Mouse (Mus musculus): ENCODE measurements around the gene Mtor.

The Mtor gene

GRCm38 (mm10) chr4:148487841-148488240 is 39.4 kb downstream of the Mtor start:
- no peak for DNase-seq (ENCODE audit: low spot score)

DNA sequence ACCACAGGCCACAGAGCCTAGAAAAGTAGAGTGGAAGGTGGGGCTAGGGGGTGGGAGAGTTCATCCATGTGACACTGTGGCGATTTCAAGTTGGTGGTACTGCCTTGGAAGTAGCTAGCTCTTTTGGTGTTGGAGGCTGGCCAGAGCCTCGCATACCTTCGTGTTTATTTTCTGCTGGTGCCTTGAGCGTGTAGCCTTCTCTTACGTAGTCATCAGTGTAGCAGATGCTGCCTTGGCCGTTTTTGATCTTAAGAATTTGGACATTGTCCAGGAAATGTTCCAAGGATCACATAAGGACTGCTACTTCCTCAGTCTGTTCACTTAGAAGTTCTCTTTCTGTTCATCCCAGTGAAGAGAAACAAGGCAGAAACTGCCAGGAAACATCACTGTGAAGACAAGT is 42.1 kb downstream of the Mtor start:
- DNase-seq (ENCODE audit: low spot score): peak; percentile 28

GRCm38 (mm10) chr4:148491448-148491847 is 43.0 kb downstream of the Mtor start:
- no peak for DNase-seq (ENCODE audit: low spot score)

- no peak for DNase-seq (ENCODE audit: low spot score)
These were observed 46.7 kb downstream of the Mtor start for GRCm38 (mm10) chr4:148495160-148495559.

DNA sequence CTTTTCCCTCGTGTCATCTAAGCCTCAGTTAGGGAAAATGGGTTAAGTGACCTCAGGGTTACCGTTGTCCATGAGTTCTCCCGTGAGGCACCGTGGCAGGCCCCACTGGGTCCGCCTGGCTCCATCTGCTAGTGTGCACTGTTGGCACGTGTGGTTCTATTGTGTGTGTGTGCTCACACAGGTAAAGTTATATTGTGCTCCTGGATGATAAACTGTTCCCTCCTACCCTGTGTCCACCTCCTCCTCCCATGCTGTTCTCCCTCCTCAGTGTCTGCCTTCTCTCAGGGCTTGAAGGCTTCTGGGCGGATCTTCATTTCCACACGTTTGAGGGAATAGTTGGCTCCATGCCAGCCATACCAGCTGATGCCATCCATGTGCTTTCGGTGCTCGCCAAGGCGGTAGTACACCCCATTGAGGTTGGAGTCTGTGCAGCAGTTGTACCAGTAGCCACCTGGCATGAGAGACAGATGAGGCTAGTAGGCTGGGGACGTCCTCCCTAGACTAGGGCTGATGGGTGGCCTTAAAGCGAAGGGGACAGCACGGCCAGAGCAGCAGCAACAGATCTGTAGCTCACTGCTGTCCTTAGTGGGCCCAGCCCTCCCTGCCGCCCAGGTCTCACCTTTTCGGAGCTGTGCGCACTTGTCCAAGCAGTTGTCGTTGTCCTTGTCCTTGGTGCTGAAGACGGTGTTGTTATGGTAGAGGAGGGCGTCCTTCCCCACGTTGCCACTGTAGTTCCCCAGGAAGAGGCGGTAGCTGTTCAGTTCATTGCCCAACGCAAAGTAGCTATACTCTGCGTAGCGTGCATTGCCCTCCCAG is 47.7 kb downstream of the Mtor start:
- DNase-seq (ENCODE audit: low spot score): no peak

DNA sequence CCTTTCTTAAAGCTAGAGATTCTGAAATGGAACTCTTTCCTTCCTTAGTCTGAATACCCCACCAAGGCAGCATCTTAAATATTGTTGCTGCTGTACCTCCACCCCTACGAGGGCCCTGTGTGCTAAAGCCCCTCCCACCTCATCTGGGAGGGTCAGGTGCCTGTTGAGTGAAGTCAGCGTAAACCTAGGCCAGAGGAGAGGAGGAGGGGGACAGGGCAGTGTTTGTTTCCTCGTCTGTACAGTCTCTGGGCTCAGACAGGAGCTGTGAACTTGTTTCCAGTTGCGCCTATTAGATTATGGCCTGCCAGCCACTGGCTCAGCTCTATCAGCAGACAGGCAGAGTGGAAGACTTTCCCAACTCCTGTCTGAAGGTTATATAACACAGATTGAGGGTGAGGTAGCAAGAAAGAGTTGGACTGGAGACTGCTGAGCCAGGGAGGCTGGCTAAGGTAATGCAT is 52.0 kb downstream of the Mtor start, which contains the start of gene Angptl7:
Angptl7 (minus strand) TSS at position 51 of the 458 bp plus-strand sequence.
- DNase-seq (ENCODE audit: low spot score): no peak

DNA sequence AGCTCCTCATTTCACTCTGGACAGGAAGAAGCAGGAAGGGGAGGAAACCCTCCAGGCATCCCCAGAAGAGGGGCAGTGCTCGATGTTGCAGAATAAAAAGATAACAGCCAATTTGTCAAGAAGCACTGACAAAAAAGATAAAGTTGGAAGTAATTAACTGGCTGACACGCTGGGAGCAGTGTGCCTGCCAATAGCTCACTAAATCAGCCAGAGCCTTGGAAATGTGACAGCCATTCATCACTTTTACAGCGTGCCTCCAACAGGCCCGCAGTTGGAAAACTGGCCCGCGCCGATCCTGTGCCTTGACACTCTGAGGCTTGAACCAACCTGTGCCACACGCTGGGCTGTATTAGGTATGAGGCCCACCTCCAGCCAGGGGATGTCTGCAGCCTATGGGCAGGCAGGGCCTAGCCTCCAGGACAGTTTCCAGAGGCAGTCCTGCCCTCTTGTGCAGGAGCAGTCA is 56.1 kb downstream of the Mtor start:
- DNase-seq (ENCODE audit: low spot score): peak; percentile 18

DNA sequence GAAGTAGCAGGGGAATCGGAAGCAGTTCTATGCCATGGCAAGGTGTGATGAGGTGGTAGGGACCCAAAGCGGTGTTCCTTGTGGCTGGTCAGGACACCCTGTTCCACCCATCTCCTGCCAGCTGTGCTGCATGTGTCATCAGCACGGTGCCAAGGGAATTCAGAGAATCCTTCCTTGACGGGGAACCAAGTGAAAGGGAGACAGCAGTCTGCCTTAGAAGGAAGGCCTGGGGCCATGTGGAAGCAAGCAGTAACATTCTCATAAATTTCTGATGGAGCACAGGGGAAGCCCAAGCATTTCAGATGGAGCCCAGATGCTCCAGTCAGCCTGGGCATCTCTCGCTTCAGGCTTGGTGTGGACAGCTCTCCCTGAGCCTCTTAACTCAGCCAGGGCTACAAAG is 59.2 kb downstream of the Mtor start:
- no peak for DNase-seq (ENCODE audit: low spot score)

- no peak for DNase-seq (ENCODE audit: low spot score)
These were observed 59.9 kb downstream of the Mtor start for GRCm38 (mm10) chr4:148508084-148508849.

GRCm38 (mm10) chr4:148509450-148510084 is 61.2 kb downstream of the Mtor start:
- DNase-seq (ENCODE audit: low spot score): no peak

- no peak for DNase-seq (ENCODE audit: low spot score)
These were observed 62.3 kb downstream of the Mtor start for GRCm38 (mm10) chr4:148510691-148511090.

GRCm38 (mm10) chr4:148511334-148511733 is 62.9 kb downstream of the Mtor start:
- DNase-seq (ENCODE audit: low spot score): no peak

- DNase-seq (ENCODE audit: low spot score): no peak
These were observed 64.7 kb downstream of the Mtor start for GRCm38 (mm10) chr4:148513021-148513559.

DNA sequence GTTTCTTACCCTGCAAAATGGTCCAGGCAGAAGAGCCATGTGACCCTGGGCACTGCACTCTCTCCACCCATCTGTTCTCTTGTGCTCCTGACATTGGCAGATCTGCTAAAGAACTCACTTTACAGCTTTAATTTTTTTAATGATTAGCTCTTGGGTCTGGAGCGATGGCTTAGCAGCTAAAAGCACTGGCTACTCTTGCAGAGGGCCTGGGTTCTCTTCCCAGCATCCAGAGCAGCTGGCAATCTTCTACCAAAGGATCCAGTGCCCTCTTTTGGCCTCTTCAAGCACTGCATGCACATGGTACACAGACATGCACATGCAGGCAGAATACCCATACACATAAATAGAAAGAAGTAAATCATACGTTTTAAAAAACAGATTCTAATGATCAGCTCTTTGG is 66.9 kb downstream of the Mtor start:
- DNase-seq (ENCODE audit: low spot score): no peak

GRCm38 (mm10) chr4:148517809-148518208 is 69.4 kb downstream of the Mtor start:
- DNase-seq (ENCODE audit: low spot score): no peak

DNA sequence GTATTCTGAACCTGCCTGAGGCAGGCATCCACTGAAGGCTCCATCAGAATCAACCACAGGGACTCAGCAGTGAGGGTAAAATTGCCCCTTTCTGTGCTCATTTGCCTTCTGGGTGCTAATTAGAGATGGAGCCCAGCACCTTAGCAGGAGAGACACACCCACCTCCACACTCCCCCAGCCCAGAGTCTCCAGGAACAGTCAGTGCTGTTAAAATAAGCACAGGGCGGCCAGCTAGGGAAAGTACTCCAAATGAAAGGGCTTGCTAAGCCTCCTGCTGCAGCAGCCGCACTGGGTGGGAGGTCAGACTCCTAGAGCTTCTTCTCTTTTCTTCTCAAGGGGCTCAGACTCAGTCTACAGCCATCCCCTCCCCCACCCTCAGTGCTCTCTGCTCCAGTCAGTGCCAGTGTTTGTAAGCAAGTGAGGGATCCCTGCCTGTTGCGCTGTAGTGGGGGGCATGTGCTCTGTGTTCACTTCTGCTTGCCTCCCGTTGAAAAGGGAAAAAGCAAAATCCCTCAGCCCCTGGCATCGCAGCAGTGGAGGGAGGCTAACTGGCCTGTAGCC is 69.9 kb downstream of the Mtor start:
- no peak for DNase-seq (ENCODE audit: low spot score)

GRCm38 (mm10) chr4:148523538-148523937 is 75.1 kb downstream of the Mtor start:
- DNase-seq (ENCODE audit: low spot score): no peak

DNA sequence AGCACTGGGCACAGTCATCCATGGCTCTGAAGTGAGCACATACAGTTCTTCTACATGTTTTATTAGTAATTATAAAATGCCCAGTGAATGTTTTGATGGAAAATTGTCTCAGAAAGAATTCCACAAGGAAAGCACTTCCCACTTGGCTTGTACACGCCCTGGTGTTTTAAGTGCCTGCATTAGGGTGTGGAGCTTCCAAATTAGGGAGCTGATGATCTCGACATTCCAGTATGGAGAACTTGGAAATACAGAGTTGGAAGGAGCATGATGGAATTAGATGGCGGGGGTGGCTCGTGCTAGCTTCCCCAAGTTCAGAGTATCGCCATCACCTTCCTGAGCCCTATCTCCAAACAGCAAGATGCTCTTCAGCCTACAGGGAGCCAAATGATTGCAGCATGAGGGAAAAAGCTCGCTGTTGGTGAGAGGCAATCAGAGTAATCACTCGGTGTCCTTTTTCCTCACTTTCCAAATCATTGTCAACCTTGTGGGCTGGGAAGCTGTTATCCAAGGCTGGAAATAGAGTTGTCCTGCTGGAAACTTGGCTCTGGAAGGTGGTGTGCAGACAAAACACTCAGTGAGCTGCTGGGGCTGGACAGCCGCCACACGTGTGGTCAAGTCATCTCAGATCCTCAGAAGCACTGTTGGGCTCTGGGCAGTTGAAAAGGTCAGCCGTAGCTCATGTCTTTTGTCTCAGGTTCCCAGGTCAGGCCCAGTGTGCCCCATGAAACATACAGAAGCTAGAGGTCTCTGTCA is 78.9 kb downstream of the Mtor start:
- no peak for DNase-seq (ENCODE audit: low spot score)

DNA sequence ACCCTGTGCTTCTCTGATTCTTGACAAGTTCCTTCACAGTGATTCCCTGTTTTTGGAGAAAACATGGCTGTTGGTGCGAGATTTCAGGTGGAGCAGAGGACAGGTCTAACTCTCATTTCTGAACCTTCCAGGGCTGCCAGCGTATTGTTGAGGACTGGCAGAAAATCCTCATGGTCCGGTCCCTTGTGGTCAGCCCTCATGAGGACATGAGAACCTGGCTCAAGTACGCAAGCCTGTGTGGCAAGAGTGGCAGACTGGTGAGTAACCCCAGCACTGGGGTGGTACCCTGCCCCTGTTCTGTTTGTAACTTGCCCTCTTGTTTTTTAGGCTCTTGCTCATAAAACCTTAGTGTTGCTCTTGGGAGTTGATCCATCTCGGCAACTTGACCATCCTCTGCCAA is 81.9 kb downstream of the Mtor start:
- no peak for DNase-seq (ENCODE audit: low spot score)

GRCm38 (mm10) chr4:148530778-148531177 is 82.4 kb downstream of the Mtor start:
- DNase-seq (ENCODE audit: low spot score): no peak

- no peak for DNase-seq (ENCODE audit: low spot score)
These were observed 82.9 kb downstream of the Mtor start for GRCm38 (mm10) chr4:148531341-148531740.
